Mouse (Mus musculus) small intestine, adult 2 months (tissue): Measurements from ENCODE around the gene Msi2. TPM values are rescaled to one million over a fixed set of nuclear protein-coding genes. Genes with fewer than 3 reads are reported as not detected.
A peak's percentile ranks its signal among the peaks of the same experiment; 100 is the strongest.

Source experiments
- H3K27ac ChIP-seq: fragments of 200-500 bp; 2 replicates; pipeline ENCODE4 v1.5.1; 2012; ENCODE audit warnings: low read depth, low read length, control low read depth, inconsistent platforms; ENCODE audit not compliant: insufficient read depth
- H3K27me3 ChIP-seq: fragments of 200-500 bp; 2 replicates; pipeline ENCODE4 v1.6.1; 2012; ENCODE audit warnings: mild to moderate bottlenecking, moderate library complexity, low read length, inconsistent platforms; ENCODE audit not compliant: control insufficient read depth, insufficient read depth
- H3K36me3 ChIP-seq: fragments of 200-500 bp; 2 replicates; pipeline ENCODE4 v1.6.1; 2012; ENCODE audit warnings: mild to moderate bottlenecking, low read length, control low read depth, inconsistent platforms; ENCODE audit not compliant: control insufficient read depth, insufficient read depth
- H3K4me1 ChIP-seq: fragments of 200-500 bp; 2 replicates; pipeline ENCODE4 v1.6.1; 2012; ENCODE audit warnings: low read length, inconsistent platforms, mixed read lengths; ENCODE audit not compliant: control insufficient read depth, insufficient read depth, insufficient read length
- H3K4me3 ChIP-seq: fragments of 200-500 bp; 2 replicates; pipeline ENCODE4 v1.5.1; 2012; ENCODE audit warnings: low read depth, mild to moderate bottlenecking, control low read depth, inconsistent platforms, low read length, moderate library complexity
- CTCF ChIP-seq: fragments of 200-500 bp; IDR thresholded peaks from 2 replicates; pipeline ENCODE4 v1.5.1; 2012; ENCODE audit warnings: low read depth, mild to moderate bottlenecking, control low read depth, inconsistent platforms, low read length, moderate library complexity, mixed read lengths; ENCODE audit not compliant: insufficient replicate concordance, insufficient read length; ENCODE audit errors: extremely low read depth
- POLR2A ChIP-seq: fragments of 200-500 bp; IDR thresholded peaks from 2 replicates; pipeline ENCODE4 v1.6.1; 2012; ENCODE audit warnings: low read depth, mild to moderate bottlenecking, control low read depth, inconsistent platforms, low read length, moderate library complexity
- WGBS: fragments of 180-500 bp; shearing (Covaris S2); methylation state at CpG from one replicate; pipeline ENCODE4 v1.1.7; 2018; 5-methylcytosine and 5-hydroxymethylcytosine counted together
- polyA plus RNA-seq: library from polyadenylated mRNA; depleted of rRNA; stranded (reverse); fragments of >200 nt; gene quantifications from 2 replicates; pipeline ENCODE4 v1.2.3, GENCODE M21; 2012

Msi2 gene
- polyA plus RNA-seq, 1 experiment = 8.8 TPM

DNA sequence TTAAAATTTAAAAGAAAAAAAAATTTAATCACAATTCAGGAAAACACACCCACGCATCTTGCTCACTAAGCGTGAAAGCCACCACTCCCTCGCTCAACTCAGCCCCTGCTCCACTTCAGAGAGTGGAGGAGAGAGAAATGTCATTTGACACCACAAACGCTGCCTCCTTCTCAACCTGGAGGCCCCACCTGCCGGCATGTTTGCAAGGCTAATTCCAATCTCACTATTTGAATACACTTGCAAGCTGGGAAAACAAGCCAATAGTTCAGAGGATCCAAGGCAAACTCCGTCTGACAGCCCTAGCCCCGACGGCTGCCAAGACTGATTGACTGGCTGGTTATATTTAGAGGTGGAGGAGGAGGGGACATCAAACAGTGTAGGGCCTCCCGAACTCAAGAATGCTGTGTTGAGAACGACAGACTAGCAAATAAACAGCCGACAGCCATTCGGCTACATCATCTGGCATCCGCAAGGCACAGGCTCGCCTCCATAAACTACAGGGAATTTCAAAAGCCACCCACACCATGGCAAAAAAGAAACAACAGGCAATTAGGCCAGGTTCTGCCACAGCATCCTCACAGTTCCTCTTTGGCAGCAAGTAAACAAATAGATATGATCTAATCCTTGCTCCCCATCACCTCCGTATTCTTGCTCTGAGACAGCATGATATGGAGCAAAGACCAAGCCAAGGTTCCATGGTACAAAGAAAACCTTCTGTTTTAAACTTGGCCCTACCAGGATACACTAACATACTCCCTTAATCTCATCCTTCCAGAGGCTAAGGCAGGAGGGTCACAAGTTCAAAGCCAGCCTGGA is 97.9 kb downstream of the Msi2 start:
- Histone ChIP-seq H3K4me3 (no peak overlapping the region), H3K27ac (peak overlapping the region; percentile 52), H3K4me1 (peaks cover 17% of the 10 kb centered on the region), H3K36me3 (no peaks in the 10 kb centered on the region), H3K27me3 (no peaks in the 10 kb centered on the region)
- TF ChIP-seq CTCF = no peak
- TF ChIP-seq POLR2A = peak; percentile 35; the same call in 1 of the 2 replicates
- WGBS = 36% methylated on average over 15 of the region's 15 CpGs

DNA sequence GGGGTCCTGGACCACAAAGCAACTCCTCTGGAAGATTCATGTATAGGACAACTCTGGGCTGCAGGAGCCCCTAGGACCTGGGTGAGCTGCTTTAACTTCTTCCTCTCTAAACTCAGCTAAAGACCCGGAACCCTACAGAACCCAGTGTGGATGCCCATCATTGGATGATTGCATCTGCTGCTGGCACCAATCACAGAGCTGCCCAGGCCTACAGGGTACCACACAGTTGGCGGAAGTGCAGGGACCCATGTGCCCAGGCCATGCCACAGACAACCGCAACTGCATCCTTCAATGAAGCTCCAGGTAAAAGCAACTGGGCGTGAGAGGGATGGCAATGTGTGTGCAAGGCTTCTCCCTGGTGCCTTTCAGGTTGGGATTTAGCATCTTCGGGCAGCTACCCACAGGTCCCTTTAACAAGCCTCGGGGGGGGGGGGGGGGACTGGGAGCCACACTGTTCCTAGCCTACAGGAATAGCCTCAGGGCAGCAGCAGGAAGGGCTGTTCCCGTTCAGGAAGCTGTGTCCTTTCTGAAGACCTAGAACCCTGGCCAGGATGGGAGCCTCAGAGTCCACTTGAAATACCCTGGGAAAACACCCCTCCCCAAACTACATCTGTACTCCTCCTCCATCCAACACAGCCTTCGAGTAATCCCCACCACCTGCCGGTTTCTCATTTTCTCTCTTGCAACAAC is 98.7 kb downstream of the Msi2 start:
- TF ChIP-seq POLR2A (no peak), CTCF (no peak)
- Histone ChIP-seq H3K36me3 (no peaks in the 10 kb centered on the region), H3K27ac (peak overlapping the region; percentile 29), H3K27me3 (no peaks in the 10 kb centered on the region), H3K4me1 (peaks cover 17% of the 10 kb centered on the region), H3K4me3 (no peak overlapping the region)
- 64% methylated on average over 9 of the region's 9 CpGs for WGBS

DNA sequence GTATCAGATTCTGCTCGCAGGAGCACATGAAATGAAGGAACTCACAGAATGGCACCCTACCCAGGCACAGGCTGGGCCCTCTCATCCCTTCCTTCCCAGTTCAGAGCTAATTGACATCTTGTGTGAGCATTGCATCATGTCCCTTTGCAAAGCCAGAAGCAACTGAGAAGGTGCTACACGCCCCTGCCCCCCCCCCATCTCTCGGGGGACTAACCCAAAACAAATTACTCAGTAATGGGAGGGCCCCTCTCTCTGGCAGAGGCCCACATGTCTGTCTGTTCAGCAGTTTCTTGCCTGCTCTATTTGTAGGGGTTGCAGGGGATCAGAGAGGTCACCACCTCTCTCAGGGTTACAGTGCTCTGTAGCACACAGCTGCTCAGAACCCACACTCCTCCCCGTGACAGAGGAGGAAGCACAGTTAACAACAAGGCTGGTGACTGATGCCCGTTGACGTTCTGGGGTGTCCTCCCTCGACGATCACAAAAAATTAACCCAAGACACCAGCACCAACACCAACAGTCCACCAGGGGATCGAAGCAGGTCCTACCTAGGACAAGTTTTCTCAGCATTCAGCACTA is 99.5 kb downstream of the Msi2 start:
- peak overlapping the region; percentile 52 for H3K27ac ChIP-seq
- WGBS = 38% methylated on average over 9 of the region's 9 CpGs
- no peaks in the 10 kb centered on the region for H3K27me3 ChIP-seq
- H3K4me1 ChIP-seq = peaks cover 20% of the 10 kb centered on the region
- H3K4me3 ChIP-seq = no peak overlapping the region
- no peaks in the 10 kb centered on the region for H3K36me3 ChIP-seq
- TF ChIP-seq CTCF (no peak), POLR2A (no peak)

DNA sequence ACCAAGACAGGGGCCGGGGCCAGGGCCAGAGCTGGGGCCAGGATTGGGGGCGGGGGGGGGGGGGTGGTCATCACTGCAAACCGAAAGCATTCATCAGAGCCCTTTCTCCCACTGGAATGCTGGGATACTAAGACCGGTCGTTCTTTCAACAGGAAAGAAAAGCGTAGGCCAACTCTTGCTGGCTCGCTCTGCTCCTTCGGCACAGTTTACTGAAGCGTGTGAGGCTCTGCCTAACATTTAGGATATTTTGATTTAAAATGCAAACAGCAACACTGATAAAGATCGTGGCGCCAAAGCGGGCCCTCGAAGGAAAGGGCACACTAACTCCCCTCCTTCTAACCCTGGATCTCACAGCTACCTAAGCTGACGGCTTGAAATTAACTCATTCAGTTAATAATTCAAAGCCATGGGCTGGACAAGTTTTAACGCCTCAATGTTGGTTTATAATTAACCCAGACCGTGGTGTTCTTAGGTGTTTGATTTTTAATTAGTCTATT is 100.3 kb downstream of the Msi2 start:
- WGBS = 24% methylated on average over 16 of the region's 16 CpGs
- peaks cover 21% of the 10 kb centered on the region for H3K4me1 ChIP-seq

DNA sequence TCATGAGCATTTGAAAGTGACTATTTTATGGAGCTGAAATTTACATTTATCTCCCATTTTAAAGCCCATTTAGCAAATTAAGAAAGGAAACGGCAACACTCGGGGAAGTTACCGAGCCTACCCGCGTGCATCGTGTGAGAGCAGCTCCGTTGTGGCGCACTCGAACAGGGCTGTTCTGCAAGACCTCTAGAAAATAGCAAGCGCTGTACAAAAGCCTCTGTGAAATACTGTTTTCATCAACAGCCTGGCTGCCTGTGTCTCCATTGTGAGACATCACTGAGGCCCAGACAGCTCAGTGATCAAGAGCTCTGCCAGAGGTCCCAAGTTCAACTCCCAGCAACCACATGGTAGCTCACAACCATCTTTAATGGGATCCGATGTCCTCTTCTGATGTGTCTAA is 100.9 kb downstream of the Msi2 start:
- Histone ChIP-seq H3K27ac (no peak overlapping the region), H3K36me3 (no peaks in the 10 kb centered on the region), H3K4me1 (peaks cover 21% of the 10 kb centered on the region), H3K4me3 (no peak overlapping the region), H3K27me3 (no peaks in the 10 kb centered on the region)
- WGBS = 94% methylated on average over 11 of the region's 11 CpGs
- TF ChIP-seq POLR2A = no peak
- no peak for TF ChIP-seq CTCF

More for the DNA sequence above, 100.3 kb downstream of the Msi2 start:
- no peaks in the 10 kb centered on the region for H3K27me3 ChIP-seq
- no peak overlapping the region for H3K4me3 ChIP-seq
- peak overlapping the region; percentile 52 for H3K27ac ChIP-seq
- H3K36me3 ChIP-seq = no peaks in the 10 kb centered on the region
- TF ChIP-seq POLR2A (no peak), CTCF (no peak)

DNA sequence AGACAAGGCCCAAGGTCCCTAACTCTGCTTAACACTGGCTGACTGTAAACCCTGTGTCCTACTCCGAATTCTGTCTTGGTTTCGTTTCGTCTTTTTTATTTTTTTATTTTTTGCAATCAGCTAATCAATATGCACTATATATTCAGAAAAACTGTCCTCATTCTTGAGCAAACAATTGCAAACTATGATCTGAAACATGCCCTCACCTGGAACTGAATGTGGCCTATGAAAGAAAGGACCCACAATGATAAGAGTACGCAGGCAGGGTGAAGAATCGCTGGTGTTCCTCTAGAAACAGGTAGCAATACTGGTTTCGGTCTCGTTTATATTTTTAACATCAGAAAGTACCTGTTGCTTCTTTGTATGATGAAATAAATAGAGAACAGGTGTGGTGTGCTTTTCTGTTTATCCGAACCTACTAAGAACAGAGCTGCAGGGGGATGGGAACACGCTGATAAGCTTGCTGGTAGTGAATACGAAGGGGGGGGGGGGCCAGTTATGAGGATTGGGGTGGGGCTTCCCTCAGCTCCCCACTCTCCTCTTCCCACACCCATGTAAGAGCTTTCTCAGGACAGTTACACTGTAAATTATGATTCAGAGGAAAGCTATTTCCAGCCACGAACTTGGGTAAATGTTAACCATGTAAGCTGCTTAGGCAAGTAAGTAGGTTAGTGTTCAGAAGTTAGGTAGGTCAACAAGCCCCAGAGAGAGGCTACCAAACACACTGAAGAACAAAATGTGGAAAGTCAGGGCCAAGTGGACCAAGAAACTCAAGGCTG is 103.6 kb downstream of the Msi2 start:
- Histone ChIP-seq H3K27me3 (no peaks in the 10 kb centered on the region), H3K27ac (peak overlapping the region; percentile 83), H3K4me1 (peaks cover 21% of the 10 kb centered on the region), H3K36me3 (no peaks in the 10 kb centered on the region), H3K4me3 (no peak overlapping the region)
- no peak for TF ChIP-seq POLR2A
- no peak for TF ChIP-seq CTCF
- 21% methylated on average over 11 of the region's 11 CpGs for WGBS
